Mouse (Mus musculus): ENCODE measurements around the gene Numb.

Gene Numb

DNA sequence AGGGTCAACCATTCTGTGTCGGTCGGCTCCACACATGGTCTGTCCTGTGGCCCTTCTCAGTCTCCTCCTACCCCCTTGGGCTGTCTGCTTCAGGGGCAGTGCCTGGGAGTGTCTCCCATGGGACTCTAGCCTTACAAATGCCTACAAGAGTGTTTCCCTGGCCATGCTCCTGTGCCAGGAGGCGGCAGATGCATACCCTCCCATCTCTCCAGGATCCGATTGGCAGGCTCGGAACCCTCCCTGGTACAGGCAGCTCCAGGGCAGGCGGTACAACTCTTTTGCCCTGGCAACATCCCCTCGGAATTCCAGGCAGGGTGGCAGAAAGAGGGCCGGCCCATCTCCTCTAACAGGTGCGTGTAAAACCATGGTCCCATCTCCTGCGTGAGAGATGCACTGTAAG is 139.1 kb downstream of the Numb start:
- peak; percentile 39 for DNase-seq (ENCODE audit: low spot score)

DNA sequence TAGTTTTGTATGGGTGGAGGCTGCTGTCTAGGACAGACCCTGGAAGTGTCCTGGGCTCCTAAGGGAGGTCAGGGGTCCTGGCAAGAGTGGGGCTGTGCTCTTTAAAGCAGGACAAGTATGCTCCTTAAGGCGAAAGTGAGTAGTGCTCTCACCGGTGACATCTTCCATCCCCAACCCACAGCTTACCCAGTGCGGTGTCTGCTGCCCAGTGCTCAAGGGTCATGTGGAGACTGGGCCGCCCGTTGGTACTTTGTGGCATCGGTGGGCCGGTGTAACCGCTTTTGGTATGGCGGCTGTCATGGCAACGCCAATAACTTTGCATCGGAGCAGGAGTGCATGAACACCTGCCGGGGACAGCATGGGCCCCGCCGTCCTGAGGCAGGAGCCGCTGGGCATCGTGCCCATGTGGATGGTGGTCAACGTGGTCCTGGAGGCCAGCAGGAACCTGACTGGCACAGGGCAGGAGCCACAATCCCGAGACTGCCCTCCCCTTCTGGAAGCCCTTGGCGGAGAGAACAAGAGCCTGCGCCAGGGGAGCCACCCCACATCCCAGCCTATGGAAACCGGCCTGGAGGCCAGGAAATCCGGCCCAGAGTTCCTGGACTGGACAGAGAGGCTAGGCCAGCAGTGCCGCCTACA is 140.0 kb downstream of the Numb start:
- no peak for DNase-seq (ENCODE audit: low spot score)

DNA sequence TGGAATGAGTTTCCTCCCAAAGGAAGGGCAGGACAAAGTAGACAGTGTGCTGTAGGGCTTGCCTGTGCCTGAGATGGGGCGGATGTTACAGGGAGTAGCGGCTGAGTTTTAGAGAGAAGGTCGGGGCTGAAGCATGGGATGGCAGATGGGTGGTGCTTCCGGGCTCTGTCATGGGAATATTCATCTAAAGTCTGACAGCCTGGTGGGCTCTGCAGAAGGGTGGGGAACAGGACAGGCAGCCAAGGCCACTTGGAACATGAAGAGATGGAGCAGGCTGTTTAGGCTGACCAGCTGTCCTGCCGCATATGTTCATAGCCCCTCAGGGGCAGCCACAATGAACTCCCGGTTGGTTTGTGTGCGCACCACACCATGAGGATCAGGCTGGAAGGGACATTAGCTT is 140.5 kb downstream of the Numb start:
- no peak for DNase-seq (ENCODE audit: low spot score)

DNA sequence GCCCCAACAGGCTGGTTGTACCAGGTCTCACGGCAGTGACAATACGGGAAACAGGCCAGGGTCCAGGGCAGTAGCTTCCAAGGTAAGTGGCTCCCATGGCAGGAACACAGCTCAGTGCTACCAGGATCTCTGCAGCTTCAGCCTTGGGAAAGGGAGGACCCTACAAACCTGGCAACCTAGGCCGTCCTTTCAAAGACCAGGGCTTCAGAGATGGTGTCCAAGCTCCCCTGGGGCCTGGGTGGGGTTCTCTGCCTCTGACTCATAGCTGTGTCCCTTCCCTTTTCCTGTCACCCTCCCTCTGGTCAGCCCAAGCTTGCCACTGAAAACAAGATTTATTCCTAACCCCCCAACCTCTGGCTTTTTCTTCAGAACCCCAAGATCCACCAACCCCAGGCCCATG is 141.6 kb downstream of the Numb start:
- no peak for DNase-seq (ENCODE audit: low spot score)

DNA sequence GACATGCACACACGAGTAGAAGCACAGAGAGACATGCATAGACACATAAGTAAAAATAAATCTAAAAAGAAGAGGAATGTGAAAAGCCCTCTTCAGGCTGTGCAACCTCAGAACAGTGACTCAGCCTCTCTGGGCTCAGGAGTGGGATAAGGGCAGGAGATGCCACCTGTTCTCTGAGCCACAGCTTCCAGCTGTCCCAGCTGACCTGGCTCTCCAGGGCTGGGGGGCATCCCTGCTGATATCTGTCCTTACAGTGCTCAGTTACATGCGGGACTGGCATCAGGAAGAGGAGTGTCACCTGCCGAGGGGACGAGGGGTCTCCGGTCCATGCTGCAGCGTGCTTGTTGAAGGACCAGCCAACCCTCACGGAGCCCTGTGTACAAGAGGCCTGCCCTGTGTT is 145.0 kb downstream of the Numb start:
- DNase-seq (ENCODE audit: low spot score) = no peak

DNA sequence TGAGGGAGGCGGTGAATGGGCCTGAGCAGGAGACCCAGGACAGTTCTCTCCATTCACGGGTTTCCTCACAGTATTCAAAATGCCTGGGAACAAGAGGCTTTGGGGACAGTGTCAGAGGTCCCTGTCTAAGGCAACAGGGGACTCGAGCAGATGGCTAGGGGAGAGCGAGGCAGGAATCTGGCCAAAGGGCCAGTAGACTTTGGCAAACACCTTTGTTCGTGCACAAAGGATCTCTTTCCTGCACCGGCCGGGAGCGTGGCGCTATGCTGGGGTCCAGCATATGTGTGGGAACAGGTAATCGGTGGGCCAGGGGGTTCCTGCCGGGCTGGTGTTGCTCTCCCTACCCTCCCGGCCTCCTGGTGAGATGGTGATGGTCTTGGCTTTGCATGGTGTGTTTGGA is 146.1 kb downstream of the Numb start:
- DNase-seq (ENCODE audit: low spot score) = no peak

DNA sequence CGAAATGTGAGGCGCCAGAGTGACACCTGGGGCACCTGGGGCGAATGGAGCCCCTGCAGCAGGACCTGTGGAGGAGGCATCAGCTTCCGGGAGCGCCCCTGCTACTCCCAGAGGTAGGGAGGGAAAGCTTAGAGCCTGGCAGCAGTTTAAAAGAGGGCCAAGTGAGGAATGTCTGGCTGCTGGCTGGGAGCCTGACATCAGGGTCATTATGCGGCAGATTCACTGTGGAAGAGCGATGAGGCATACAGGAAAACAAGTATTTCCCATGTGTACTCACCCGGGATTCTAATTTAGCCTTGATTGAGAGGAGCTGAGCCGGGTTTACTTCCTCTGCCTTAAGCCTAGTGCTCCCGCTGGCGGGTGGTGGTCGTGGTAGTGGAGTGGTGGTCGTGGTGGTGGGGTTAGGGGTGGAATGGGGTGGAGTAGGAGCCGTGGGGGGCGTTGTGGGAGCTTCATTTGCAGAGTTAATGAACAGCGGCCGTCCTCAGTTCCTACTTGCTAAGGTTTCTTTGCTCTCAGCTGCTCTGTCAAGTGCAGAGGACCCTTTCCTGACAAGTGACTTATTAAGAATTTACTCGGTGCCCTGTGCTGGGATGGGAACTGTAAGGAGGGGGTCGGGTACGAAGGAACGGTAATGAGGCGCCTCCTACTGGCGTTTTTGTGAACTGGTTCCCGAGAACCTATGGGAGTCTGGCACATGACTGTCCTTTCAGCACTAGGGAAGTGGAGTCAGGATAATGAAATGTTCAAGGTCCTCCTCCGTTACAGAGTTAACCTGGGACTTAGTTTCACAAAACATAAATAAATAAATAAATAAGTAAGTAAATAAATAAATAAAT is 151.1 kb downstream of the Numb start:
- DNase-seq (ENCODE audit: low spot score) = peak; percentile 80

DNA sequence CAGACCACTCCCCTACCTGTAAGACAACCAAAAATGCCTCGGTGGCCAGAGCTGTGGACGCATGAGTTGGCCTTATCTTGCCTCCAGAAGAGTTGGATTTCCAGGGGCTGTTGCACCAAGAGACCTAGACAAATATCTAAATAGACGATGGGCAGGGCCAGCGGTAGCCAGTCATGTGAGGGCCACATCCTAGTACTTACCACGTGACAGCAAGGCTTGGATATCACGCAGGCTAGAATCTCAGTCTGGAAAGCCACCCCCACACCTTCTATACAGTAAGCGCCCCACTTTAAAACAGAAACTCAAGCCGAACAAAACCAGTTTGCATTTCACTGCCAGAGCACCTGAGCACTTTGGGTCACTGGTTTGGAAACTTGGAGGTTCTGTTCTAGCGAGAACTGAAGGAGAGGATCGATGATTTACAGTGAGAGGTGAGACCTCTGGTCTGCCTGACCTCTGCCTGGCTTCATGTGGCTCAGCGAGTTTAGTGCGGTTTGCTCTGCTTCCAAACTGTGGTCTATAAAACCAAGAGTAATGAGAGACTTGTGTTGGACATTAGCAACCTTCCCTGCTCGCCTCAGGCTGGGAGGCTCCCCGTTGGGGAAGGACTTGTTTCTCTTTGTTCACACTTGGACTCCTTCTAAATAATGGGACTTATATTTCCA is 153.4 kb downstream of the Numb start:
- DNase-seq (ENCODE audit: low spot score) = no peak

DNA sequence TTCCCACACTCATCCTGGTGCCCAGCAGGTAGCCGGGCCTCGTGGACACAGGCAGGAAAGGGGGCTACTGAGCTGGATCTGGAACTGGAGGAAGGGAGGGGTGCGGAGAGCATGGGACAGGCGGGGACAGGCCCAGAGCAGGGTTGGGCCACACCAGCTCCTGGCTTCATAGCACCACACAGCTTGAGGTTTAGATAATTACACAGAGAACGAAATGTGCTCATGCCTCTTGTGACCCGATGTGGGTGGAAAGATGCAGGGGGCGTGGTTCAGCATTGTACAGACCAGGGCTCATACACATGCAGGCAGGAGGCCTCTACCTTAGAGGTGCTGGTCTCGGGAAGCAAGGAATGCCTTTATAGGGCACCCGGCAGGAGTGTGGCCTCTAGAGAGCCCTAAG is 153.9 kb downstream of the Numb start:
- no peak for DNase-seq (ENCODE audit: low spot score)

DNA sequence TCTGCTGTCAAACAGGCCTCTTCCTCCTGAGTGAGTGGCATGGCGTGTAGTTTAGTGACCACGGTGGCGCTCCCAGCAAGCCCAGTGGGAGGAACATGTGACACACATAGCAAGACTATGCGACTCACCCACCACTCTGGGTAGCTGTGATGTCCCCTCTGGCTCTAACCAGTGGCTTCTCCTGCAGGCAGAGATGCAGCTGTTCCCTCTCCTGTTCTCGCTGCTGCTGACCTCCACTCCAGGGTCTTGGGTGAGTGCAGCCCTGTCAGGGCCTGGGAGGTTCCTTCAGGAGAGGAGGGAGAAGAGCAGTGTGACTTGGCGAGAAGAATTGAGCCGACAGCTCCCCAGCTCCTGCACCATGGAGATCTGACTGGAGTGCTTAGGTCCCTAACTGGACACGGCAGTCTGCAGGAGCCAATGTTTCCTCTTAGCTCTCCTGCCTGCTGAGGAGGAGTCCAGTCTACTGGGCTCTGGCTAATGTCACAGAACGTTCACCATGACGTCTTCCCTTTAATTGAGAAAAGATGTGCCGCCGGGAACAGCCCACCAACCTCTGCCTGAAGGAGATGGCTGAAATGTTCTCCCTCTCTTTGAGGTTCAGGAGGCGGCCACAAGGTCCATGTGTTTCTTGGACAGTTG is 155.7 kb downstream of the Numb start:
- DNase-seq (ENCODE audit: low spot score) = no peak

DNA sequence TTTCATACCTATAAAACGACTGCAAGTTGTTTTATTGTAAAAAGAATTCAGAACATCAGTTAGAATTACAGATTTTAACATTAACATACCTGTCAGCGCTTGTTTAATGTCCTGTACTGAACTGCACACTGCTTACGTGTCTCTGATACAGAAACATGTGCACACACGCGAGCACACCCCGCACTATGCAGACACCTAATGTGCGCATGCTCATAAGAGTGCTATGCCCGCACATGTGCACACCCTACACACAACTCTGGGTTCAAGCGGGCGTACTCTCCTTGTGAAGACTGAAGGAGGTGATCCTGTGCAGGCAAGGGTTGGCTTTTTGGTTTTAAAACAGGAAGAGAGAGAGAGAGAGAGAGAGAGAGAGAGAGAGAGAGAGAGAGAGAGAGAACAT is 157.2 kb downstream of the Numb start:
- DNase-seq (ENCODE audit: low spot score) = no peak

DNA sequence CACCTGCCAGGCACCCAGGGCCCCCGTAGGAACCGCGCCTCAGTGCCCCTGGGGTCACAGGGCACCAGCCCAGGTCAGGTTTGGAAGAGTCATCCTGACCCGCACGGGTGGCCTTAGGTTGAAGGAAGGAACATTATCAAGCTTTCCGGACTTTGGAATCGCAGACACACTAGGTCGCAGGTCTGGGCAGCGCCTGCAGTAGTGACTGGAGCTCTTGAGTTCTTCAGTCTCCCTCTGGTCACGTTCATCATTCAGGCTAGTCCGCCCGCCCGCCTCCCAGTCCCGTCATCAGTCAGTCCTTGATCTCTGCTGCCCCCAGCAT is 157.7 kb downstream of the Numb start:
- DNase-seq (ENCODE audit: low spot score) = peak; percentile 46

DNA sequence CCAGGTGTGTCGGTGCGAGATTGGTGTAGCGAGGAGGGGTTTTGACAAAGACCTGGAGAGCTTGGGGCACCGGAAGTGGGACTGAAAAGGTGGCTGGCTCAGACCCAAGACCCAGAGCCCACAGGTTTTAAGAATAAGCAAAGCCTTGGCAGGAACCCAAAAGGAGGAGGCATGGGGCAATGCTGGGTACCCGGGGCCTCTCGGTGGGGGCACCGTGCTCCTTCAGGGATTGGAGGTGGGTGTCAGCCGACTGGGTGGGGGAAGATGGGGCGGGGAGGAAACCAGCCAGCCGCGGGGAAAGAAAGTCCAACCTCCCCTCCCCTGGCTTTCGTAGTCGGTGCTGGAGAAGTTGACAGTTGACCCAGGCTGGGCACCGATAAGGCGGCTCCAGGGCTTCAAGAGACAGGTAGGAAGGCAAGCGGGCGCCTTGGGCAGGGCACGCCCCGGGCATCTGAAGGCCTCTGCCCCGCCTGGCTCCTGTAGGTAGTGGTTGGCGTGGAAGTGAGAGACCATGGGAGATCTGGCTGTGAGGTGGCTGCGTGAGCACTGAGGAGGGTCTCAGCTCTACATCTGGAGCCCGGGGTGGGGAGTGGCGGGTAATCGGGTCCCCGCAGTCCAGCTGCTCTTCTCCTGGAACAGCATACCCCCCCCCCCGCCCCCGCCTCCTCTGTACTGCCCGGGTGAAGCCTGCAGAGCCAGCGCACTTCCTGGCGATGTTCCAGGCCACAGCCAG is 158.3 kb downstream of the Numb start, which contains the start of gene Papln:
Gene Papln, plus strand, starts transcription at position 324 of the 733 bp plus-strand sequence.
- peak; percentile 74 for DNase-seq (ENCODE audit: low spot score)

DNA sequence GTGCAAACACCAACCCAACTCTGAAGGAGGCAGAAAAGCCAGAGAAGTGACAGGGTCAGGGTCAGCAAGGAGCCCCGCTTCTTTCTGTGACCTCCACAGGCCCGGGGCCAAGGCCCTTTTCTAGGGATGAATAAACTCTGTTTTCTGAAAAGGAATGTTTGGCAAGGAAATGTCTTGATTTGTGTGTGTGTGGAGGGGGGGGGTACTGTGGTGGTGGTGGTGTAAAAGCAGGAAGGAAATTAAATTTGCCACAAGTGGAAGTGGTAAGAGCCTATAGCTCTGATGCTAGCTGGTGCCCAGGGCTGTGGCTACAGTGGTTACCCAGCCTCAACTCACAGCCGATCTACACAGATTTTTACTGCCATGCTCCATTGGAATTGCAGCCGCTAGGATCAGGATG is 159.0 kb downstream of the Numb start:
- no peak for DNase-seq (ENCODE audit: low spot score)

DNA sequence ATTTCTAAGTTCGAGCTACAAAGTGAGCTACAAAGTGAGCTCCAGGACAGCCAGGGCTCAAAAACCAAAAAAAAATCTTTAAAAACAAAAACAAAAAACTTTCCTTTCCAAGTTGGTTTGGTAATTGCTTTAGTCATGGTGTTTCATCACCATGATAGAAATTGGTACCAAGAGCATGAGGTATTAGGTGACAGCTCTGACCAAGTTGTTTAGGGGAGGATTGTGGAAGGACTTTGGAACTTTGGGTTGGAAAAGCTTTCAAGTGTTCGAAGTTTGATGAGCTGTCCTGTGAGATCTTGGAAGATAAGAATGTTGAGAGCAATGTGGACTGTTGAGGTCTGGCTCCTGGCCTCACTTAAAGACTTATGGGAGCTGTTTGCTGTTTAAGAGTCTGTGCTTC is 161.5 kb downstream of the Numb start:
- DNase-seq (ENCODE audit: low spot score) = no peak

DNA sequence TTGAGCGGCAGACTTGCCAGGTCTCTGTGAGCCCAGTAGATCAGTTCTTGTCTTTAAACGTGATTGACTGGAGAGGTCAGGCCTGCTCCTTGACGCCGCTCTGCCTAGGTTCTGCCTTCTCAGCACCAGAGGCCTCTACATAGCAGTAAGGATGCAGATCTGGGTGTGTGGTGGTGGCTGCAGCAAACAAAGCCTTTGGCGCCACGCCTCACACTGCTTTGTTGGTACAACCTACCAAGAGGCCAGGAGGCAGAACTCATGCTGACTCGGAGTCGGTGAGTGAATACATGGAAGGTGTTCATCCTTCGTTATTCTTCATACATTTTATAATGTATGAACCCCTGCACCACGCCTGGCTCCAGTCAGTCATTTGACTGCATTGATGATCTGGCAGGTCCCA is 163.0 kb downstream of the Numb start:
- DNase-seq (ENCODE audit: low spot score) = no peak

DNA sequence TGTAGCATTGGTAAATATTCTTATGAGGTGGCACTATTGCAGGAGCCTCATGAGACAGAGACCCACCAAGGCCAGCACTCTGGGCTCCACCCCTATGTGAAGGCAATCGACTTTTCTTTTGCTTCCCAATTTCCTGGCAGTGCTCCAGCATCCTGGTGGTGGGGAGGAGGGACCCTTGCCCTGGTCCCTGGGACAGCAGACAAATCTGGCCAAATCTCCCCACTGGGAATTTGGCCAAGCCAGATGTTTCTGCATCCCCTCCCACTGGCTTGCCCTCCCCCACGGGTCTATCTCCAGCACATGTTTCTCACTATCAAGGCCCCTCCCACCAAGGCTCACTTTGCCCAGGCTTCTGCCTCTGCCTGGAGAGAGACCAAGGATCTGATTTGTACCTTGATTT is 169.2 kb downstream of the Numb start:
- peak; percentile 69 for DNase-seq (ENCODE audit: low spot score)

DNA sequence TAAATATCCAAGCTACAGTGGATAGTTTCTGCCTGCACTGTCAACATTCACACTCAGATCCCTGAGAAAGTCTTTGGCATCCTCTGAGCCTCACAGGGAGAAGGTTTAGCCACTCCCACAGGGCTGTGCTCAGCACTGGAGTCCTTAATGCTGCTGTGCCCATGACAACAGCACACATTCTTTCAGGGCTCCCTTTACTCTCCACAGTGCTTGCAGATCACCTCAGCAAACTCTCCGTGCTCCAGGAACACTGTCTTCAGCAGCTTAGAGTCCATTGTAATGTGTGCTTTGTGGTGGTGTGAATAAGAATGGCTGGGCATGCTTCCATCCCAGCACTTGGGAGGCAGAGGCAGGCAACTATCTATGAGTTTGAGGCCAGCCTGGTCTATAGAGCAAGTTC is 172.5 kb downstream of the Numb start:
- DNase-seq (ENCODE audit: low spot score) = no peak
